Mouse (Mus musculus) brain, embryonic 14.5 days (tissue): ENCODE results near the gene Ghrhr.

Experiments used
- CTCF ChIP-seq: fragments of 200-500 bp; IDR thresholded peaks from 2 replicates; pipeline ENCODE4 v1.5.1; 2012; ENCODE audit warnings: inconsistent platforms, mild to moderate bottlenecking, moderate library complexity, borderline replicate concordance; ENCODE audit not compliant: insufficient read depth, insufficient read length; ENCODE audit errors: extremely low read depth
- POLR2A ChIP-seq: fragments of 200-500 bp; IDR thresholded peaks from 2 replicates; pipeline ENCODE4 v1.6.1; 2012; ENCODE audit warnings: mild to moderate bottlenecking, inconsistent platforms, borderline replicate concordance; ENCODE audit not compliant: poor library complexity, insufficient read depth, insufficient read length, severe bottlenecking; ENCODE audit errors: extremely low read depth

- TF ChIP-seq POLR2A (no peak), CTCF (no peak)
Observed at GRCm38 (mm10) chr6:55326299-55326698, 49.8 kb upstream of the Ghrhr start.
